Mouse (Mus musculus) forebrain, embryonic 11.5 days (tissue): Measurements from ENCODE around the gene Tmem240. TPM values are rescaled to one million over a fixed set of nuclear protein-coding genes. Genes with fewer than 3 reads are reported as not detected.

Experiments
- ATAC-seq: fragments of 200-750 bp; cut with Nextera tagmentation; replicated peaks from 2 replicates; pipeline ENCODE4 v1.8.0; 2017; ENCODE audit warnings: moderate TSS enrichment; ENCODE audit not compliant: low FRiP score
- DNase-seq: peaks from one replicate; pipeline ENCODE4 v3.0.0-alpha.2; 2017; ENCODE audit warnings: low spot score
- H3K27ac ChIP-seq: fragments of 300-500 bp; sonication (generic); 2 replicates; pipeline ENCODE4 v1.5.1; 2014; ENCODE audit warnings: low read depth, low read length
- H3K27me3 ChIP-seq: fragments of 300-500 bp; sonication (generic); 2 replicates; pipeline ENCODE4 v1.6.1; 2014; ENCODE audit warnings: mild to moderate bottlenecking, low read length, mixed read lengths; ENCODE audit not compliant: control insufficient read depth, insufficient read depth
- H3K36me3 ChIP-seq: fragments of 300-500 bp; sonication (generic); 2 replicates; pipeline ENCODE4 v1.6.1; 2014; ENCODE audit warnings: mild to moderate bottlenecking, low read length, moderate library complexity, mixed read lengths; ENCODE audit not compliant: control insufficient read depth, insufficient read depth
- H3K4me1 ChIP-seq: fragments of 300-500 bp; sonication (generic); replicated peaks from 2 replicates; pipeline ENCODE4 v1.6.1; 2014; ENCODE audit warnings: low read length, mixed read lengths; ENCODE audit not compliant: control insufficient read depth, insufficient read depth
- H3K4me2 ChIP-seq: fragments of 300-500 bp; sonication (generic); 2 replicates; pipeline ENCODE4 v1.6.1; 2014; ENCODE audit warnings: low read depth, mild to moderate bottlenecking, low read length, moderate library complexity, mixed read lengths; ENCODE audit not compliant: severe bottlenecking
- H3K4me3 ChIP-seq: fragments of 300-500 bp; sonication (generic); 2 replicates; pipeline ENCODE4 v1.5.1; 2014; ENCODE audit warnings: low read depth, low read length
- H3K9ac ChIP-seq: fragments of 300-500 bp; sonication (generic); 2 replicates; pipeline ENCODE4 v1.6.1; 2014; ENCODE audit warnings: low read length
- H3K9me3 ChIP-seq: fragments of 300-500 bp; sonication (generic); 2 replicates; pipeline ENCODE4 v1.6.1; 2016; ENCODE audit warnings: low read length, mixed read lengths; ENCODE audit not compliant: control insufficient read depth
- WGBS: fragments of 180-500 bp; shearing (Covaris S2); extraction: QIAGEN DNeasy Blood & Tissue Kit; methylation state at CpG from one replicate; pipeline ENCODE4 v1.1.7; 2014; 5-methylcytosine and 5-hydroxymethylcytosine counted together
- polyA plus RNA-seq: library from polyadenylated mRNA; unstranded; fragments of >200 nt; fragmentation: Nextera tagmentation; extraction: Ambion mirVana; gene quantifications from 2 replicates; pipeline ENCODE4 v1.2.1, GENCODE M21; 2014

Gene Tmem240
- polyA plus RNA-seq, 1 experiment from 2014 or later = 0.76 TPM

DNA sequence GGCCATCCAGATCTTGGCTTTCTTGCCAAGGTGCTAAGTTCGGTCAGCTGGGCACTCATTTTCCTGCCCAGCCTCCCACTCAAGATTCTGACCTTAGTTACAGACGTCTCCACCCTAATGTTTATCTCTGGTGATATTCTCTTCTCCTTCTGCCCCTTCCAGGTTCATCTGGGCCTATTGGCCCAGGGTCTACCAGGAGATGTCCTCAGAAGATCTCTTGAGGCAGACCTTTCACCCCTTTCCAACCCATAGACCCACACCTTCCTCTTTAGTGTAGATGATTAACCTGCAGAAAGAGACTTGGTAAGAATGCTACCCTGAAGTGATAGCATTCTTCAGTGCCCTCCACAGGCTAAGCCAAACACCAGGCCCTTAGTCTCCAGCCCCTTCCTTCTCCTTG is 37.1 kb downstream of the Tmem240 start:
- ATAC-seq (no peak), DNase-seq (no peak)
- WGBS = 86% methylated on average over 2 of the region's 2 CpGs
- Histone ChIP-seq H3K4me2 (no peak overlapping the region), H3K36me3 (no peaks in the 10 kb centered on the region), H3K9ac (no peak overlapping the region), H3K27me3 (peaks cover 9% of the 10 kb centered on the region), H3K9me3 (no peaks in the 10 kb centered on the region), H3K4me3 (no peak overlapping the region), H3K4me1 (peaks cover 11% of the 10 kb centered on the region; the same call in 1 of the 2 replicates), H3K27ac (no peak overlapping the region)

DNA sequence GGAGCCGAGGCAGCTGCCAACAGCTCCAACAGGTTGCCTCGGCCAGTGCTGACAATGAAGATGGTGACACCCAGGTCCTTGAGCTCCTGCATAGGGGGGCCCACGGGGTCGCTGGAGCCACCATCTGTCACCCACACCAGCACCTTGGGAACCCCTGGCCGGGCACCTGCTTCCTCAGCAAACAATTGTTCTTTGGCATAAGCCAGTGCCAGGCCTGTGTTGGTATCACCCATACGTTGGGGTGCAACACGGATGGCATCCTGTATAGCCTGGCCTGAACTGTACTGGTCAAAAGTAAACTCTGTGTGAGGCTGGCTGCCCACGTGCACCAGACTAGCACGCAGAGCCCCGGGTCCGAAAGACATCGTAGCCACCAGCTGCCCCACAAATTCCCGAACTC is 38.2 kb downstream of the Tmem240 start:
- Histone ChIP-seq H3K4me2 (no peak overlapping the region), H3K9ac (no peak overlapping the region), H3K4me1 (peaks cover 11% of the 10 kb centered on the region; the same call in 1 of the 2 replicates), H3K9me3 (no peaks in the 10 kb centered on the region), H3K36me3 (no peaks in the 10 kb centered on the region), H3K27me3 (peaks cover 9% of the 10 kb centered on the region), H3K4me3 (no peak overlapping the region), H3K27ac (no peak overlapping the region)
- ATAC-seq (no peak), DNase-seq (no peak)
- WGBS = 86% methylated on average over 13 of the region's 13 CpGs

DNA sequence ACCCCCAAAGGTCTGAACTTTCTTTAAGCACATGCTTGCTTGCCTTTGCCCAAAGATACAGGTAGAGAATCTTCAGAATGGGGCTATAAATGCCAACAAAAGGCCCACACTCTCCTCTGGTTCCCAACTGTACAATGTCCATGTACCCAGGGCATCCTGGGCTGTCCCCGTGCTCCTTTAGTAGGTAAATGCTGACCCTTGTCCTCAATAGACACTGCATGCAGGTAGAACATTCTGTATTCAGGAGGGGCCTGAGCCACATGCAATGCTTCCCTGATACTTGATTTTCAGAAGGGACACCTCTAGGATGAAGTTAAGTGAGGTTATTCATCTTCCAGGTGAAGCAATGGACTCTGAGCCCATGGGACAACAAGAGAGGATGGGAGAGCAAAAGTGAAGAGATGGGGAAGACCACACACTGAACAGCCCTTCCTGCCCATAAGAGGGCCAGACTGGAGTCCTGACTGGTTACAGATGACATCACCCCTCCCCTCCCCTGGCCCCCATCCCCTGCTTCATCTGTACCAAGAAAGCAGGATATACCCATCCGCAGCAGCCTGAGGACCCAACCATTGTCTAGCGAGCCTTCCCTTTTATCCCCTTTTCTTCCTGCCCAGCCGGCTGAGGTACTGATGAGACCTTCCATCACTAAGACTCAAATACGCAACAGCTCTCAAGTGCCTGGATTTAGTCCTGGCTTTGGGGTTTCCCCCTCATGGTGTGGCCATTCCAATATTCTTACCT is 38.9 kb downstream of the Tmem240 start:
- no peak for ATAC-seq
- Histone ChIP-seq H3K27ac (no peak overlapping the region), H3K9me3 (no peaks in the 10 kb centered on the region), H3K4me1 (peaks cover 11% of the 10 kb centered on the region; the same call in 1 of the 2 replicates), H3K27me3 (peaks cover 9% of the 10 kb centered on the region), H3K9ac (peak overlapping the region; percentile 8), H3K4me2 (peak overlapping the region; percentile 67; the same call in 1 of the 2 replicates), H3K4me3 (no peak overlapping the region; the same call in 1 of the 2 replicates), H3K36me3 (no peaks in the 10 kb centered on the region)
- 28% methylated on average over 5 of the region's 5 CpGs for WGBS
- DNase-seq = no peak

DNA sequence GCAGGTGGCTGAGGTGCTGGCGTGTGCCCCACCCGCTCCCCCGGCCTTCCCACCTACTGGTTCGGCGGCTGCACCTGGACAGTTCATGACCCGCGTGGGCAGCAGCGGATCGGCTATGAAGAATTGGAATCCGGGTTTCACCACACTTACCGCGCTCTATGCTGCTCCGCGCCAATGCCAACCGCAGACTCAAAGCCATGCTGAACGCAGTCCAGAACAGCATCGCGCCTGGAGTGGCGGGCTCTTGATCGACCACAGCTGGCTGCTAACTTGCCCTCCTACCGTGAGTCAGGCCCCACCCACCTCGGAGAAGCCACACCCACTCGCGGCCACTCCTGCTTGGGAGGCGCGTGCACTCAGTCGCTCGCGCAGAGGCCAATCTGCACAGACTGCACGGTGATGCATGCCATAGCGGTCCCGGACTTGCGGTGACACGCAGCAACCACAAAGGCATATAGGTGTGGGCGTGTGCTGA is 39.7 kb downstream of the Tmem240 start, which contains the start of gene Vwa1:
TSS of gene Vwa1 (minus strand) at position 419 of the 475 bp plus-strand sequence.
- ATAC-seq = peak; percentile 40; the same call in 1 of the 2 replicates
- H3K9me3 ChIP-seq = no peaks in the 10 kb centered on the region
- peaks cover 9% of the 10 kb centered on the region for H3K27me3 ChIP-seq
- peak within 1 kb of the TSS; percentile 67 for H3K4me2 ChIP-seq
- H3K36me3 ChIP-seq = no peaks in the 10 kb centered on the region
- peak; percentile 90 for DNase-seq
- peak within 1 kb of the TSS; percentile 42 for H3K9ac ChIP-seq
- H3K27ac ChIP-seq = no peak within 1 kb of the TSS
- peak within 1 kb of the TSS; percentile 24 for H3K4me3 ChIP-seq
- peaks cover 11% of the 10 kb centered on the region; the same call in 1 of the 2 replicates for H3K4me1 ChIP-seq
- under 1% methylated on average over 35 of the region's 35 CpGs for WGBS

DNA sequence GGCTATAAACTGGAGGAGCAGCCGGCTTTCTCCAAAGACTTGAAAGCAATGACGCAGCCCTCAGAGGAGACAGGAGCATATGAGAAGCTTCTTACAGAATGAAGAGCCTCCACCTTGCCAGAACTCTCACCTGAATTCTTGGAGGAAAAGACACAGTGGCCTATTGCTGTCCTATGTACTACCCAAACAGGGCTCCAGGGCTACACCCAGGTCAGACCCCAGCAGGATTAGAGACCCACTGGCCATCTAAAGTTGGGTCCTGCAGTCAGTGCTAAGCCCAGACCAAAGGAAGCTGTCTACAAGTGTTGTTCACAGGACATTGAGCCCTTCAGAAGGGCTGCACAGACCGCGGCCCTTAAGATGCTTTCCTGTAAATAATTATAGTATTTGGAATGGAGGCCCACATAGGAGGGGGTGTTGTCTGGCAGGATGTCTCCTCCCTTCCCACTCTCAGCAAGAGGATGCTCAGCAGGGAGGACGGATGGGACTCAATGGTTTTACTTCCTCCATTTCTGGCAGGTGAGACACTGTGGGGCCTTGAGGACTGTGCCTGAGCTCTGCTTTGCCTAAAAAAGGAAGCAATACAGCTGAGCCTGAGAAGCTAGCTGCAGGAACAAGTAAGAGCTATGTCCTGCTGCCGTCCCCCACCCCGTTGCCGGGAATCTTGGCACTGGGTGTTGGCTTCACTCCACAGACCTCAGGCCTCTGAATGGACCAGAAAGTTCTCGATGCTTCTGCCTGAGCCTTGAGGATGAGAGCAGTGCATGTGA is 40.6 kb downstream of the Tmem240 start:
- no peaks in the 10 kb centered on the region for H3K36me3 ChIP-seq
- peaks cover 8% of the 10 kb centered on the region; the same call in 1 of the 2 replicates for H3K4me1 ChIP-seq
- peak overlapping the region; percentile 67; the same call in 1 of the 2 replicates for H3K4me2 ChIP-seq
- H3K27me3 ChIP-seq = peaks cover 9% of the 10 kb centered on the region
- DNase-seq (no peak), ATAC-seq (no peak)
- H3K9ac ChIP-seq = no peak overlapping the region
- H3K27ac ChIP-seq = no peak overlapping the region
- WGBS = 67% methylated on average over 9 of the region's 9 CpGs
- no peak overlapping the region for H3K4me3 ChIP-seq
- H3K9me3 ChIP-seq = no peaks in the 10 kb centered on the region

DNA sequence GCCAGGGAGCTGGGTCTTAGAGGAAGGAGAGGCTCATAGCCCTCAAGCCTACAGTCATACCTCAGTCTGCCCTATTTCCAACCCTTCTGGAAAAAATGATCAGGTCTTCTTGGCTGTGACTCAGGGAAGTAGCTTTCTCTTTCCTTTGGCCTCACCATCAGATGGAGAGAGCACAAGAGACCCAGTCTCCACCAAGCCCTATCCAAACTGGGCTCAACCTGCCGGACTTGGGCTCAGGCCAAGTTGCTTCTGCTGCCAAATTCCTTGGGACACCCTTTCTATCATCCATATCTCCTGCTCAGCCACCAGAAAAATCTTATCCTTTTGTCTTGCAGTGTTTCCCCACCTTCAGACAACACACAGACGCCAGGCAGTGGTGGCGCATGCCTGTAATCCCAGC is 41.3 kb downstream of the Tmem240 start:
- no peak overlapping the region for H3K4me3 ChIP-seq
- H3K27me3 ChIP-seq = peaks cover 9% of the 10 kb centered on the region

DNA sequence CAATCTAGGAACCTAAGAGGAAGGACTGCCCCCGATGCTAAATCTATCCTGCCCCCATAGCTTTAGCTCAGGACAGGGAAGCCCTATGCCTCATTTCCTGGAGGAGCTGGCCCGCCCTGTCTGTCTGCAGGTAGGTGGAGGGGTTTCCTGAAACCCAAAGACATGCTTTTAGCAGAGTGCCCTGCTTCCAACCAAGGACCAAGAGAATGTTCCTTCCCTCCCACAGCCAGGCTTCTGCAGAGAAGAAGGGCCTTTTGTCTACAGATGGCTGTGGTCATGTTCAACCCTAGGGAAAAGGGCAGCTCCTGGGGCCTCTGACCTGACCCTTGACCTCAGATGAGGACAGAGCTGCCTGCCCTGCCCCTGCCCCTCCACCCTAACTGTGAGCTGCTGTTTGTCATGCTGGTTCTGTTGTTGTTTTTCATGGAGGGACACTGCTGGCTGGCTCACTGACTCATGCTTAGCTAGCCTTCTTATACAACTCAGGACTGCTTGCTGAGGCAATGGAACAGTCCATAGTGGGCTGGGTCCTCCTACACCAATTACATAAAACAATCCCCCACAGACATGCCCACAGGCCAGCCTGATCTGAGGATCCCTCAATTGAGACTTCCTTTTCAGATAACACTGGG is 42.2 kb downstream of the Tmem240 start:
- Histone ChIP-seq H3K27me3 (peaks cover 9% of the 10 kb centered on the region), H3K36me3 (no peaks in the 10 kb centered on the region), H3K27ac (no peak overlapping the region), H3K4me1 (peaks cover 8% of the 10 kb centered on the region; the same call in 1 of the 2 replicates), H3K4me2 (no peak overlapping the region), H3K4me3 (no peak overlapping the region), H3K9me3 (no peaks in the 10 kb centered on the region), H3K9ac (no peak overlapping the region)
- ATAC-seq (no peak), DNase-seq (no peak)
- 53% methylated on average over 2 of the region's 2 CpGs for WGBS

More for the DNA sequence above, 41.3 kb downstream of the Tmem240 start:
- Histone ChIP-seq H3K36me3 (no peaks in the 10 kb centered on the region), H3K4me2 (no peak overlapping the region), H3K27ac (0 out of 2 replicates have a peak overlapping the region, but pooled peaks have one; percentile 25), H3K4me1 (peaks cover 8% of the 10 kb centered on the region; the same call in 1 of the 2 replicates), H3K9me3 (no peaks in the 10 kb centered on the region), H3K9ac (no peak overlapping the region)
- WGBS = 92% methylated on average over 3 of the region's 3 CpGs
- DNase-seq = no peak
- ATAC-seq = no peak

DNA sequence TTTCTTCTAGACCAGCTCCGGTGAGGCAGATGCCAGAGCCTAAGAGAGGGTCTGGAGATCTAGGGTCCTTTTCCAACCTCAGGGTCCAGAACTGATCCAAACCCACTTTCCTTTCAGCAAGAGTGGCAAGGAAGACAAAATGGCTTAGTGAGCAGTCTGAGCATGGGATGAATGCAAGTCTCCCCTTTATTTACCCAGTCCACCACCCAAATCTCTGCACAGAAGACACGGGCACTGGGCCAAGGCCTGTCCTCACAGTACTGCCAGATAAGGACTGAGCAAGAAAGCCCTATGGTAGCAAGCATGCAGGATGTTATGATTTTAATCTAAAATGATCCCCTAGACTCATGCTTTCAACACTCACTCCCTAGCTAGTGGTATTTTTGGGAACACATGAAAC is 43.2 kb downstream of the Tmem240 start:
- Histone ChIP-seq H3K4me2 (no peak overlapping the region), H3K9me3 (no peaks in the 10 kb centered on the region), H3K9ac (no peak overlapping the region), H3K4me1 (peaks cover 8% of the 10 kb centered on the region; the same call in 1 of the 2 replicates), H3K27ac (no peak overlapping the region), H3K4me3 (no peak overlapping the region), H3K27me3 (peaks cover 9% of the 10 kb centered on the region), H3K36me3 (no peaks in the 10 kb centered on the region)
- DNase-seq (no peak), ATAC-seq (no peak)
- WGBS = 87% methylated on average over 2 of the region's 2 CpGs
